Mouse (Mus musculus) kidney, postnatal 0 days (tissue): ENCODE results near the gene Dll3. TPM values are rescaled to one million over a fixed set of nuclear protein-coding genes. Genes with fewer than 3 reads are reported as not detected.
A peak's percentile ranks its signal among the peaks of the same experiment; 100 is the strongest.

Experiments used
- ATAC-seq: fragments of 200-750 bp; cut with Nextera tagmentation; replicated peaks from 2 replicates; pipeline ENCODE4 v1.8.0; 2017; ENCODE audit warnings: low read depth, moderate number of reproducible peaks, moderate TSS enrichment, moderate library complexity; ENCODE audit not compliant: low FRiP score
- DNase-seq: peaks from one replicate; pipeline ENCODE4 v3.0.0-alpha.2; 2016; ENCODE audit warnings: low spot score
- H3K27ac ChIP-seq: fragments of 300-500 bp; sonication (generic); 2 replicates; pipeline ENCODE4 v1.5.1; 2014; ENCODE audit warnings: mild to moderate bottlenecking
- H3K27me3 ChIP-seq: fragments of 300-500 bp; sonication (generic); 2 replicates; pipeline ENCODE4 v1.6.1; 2014; ENCODE audit warnings: low read length, mixed read lengths; ENCODE audit not compliant: insufficient read depth
- H3K36me3 ChIP-seq: fragments of 300-500 bp; sonication (generic); 2 replicates; pipeline ENCODE4 v1.6.1; 2014; ENCODE audit warnings: low read length, mixed read lengths; ENCODE audit not compliant: insufficient read depth
- H3K4me1 ChIP-seq: fragments of 300-500 bp; sonication (generic); replicated peaks from 2 replicates; pipeline ENCODE4 v1.6.1; 2014; ENCODE audit warnings: antibody characterized with exemption, low read length, mixed read lengths; ENCODE audit not compliant: insufficient read depth
- H3K4me2 ChIP-seq: fragments of 300-500 bp; sonication (generic); 2 replicates; pipeline ENCODE4 v1.6.1; 2014; ENCODE audit warnings: mild to moderate bottlenecking, low read length, moderate library complexity, mixed read lengths
- H3K4me3 ChIP-seq: fragments of 300-500 bp; sonication (generic); replicated peaks from 2 replicates; pipeline ENCODE4 v1.5.1; 2014; ENCODE audit warnings: low read depth, low read length
- H3K9ac ChIP-seq: fragments of 300-500 bp; sonication (generic); 2 replicates; pipeline ENCODE4 v1.6.1; 2014; ENCODE audit warnings: low read depth, low read length
- H3K9me3 ChIP-seq: fragments of 300-500 bp; sonication (generic); replicated peaks from 2 replicates; pipeline ENCODE4 v1.6.1; 2016; ENCODE audit warnings: low read length, inconsistent platforms, mixed read lengths
- CTCF ChIP-seq: IDR thresholded peaks from 2 replicates; pipeline ENCODE4 v1.5.1; 2016; ENCODE audit warnings: antibody characterized with exemption, low read depth, mild to moderate bottlenecking, moderate library complexity
- WGBS: fragments of 180-500 bp; shearing (Covaris S2); extraction: QIAGEN DNeasy Blood & Tissue Kit; methylation state at CpG from one replicate; pipeline ENCODE4 v1.1.7; 2014; 5-methylcytosine and 5-hydroxymethylcytosine counted together
- polyA plus RNA-seq: library from polyadenylated mRNA; unstranded; fragments of >200 nt; fragmentation: Nextera tagmentation; extraction: Ambion mirVana; gene quantifications from 2 replicates; pipeline ENCODE4 v1.2.1, GENCODE M21; 2015

Dll3 gene
- polyA plus RNA-seq, 1 experiment from 2014 or later: 0.43 TPM

DNA sequence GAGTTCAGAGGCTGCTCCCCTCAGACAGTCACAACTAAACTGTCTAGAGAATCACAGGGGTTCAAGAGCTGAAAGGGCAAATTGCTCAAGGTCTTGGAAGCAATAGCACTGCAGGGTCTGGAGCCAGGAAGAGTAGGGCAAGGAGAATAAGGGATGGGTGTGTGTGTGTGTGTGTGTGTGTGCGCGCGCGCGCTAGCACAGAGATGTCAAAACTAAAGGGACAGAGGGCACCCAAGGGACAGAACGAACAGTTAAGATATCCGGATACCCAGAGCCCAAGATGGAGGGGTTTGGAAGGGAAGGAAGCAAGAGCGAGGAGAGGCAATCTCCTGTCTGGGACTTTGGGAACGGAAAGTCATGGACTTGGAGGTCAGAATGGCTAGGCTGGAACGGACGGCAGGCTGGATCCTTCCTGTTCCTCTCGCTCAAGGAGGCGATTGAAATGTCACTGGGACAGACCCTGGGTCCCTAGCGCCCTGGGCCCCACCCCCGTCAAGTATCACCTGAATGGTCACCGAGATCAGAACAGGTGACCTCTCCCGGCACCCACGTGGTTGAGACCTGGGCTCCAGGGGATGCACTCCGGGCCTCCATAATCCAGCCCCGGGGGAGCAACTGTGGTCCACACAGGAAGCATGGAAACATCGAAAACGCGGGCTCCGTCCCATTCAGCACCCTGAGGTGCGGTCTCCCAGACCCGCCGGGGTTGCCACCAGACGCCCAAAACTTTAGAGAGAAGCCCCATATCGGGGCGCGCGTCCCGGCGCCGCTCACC lies 9.3 kb upstream of the Dll3 start:
- no peak for TF ChIP-seq CTCF
- peak; percentile 67 for ATAC-seq
- WGBS: 3% methylated on average over 35 of the region's 35 CpGs
- DNase-seq: peak; percentile 22
- Histone ChIP-seq H3K36me3 (peaks cover 38% of the 10 kb centered on the region), H3K4me1 (peaks cover 6% of the 10 kb centered on the region), H3K27me3 (no peaks in the 10 kb centered on the region), H3K27ac (peak overlapping the region; percentile 26), H3K4me2 (peak overlapping the region; percentile 92), H3K9me3 (no peaks in the 10 kb centered on the region), H3K4me3 (peak overlapping the region; percentile 66), H3K9ac (peak overlapping the region; percentile 79)

DNA sequence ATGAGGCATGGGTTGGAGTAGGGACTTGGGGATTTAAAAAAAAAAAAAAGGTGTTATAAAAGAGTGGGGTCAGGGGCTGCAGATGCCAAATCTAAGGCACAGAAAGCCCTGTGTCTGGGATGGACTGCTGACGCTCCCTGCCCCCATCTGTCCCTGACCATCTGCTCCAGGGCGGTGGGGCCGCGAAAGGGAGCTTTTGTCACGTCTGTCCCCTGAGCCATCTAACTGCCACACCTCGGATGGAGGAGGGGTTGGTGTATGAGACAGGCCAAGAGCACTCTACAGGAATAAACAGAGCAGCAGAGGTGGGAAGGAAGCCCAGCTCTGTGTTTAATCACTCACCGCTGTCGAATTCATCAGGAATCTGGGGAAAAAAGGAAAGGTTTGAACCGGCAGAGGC lies 7.7 kb upstream of the Dll3 start:
- H3K36me3 ChIP-seq: peaks cover 37% of the 10 kb centered on the region
- no peaks in the 10 kb centered on the region for H3K9me3 ChIP-seq
- 43% methylated on average over 9 of the region's 9 CpGs for WGBS
- no peaks in the 10 kb centered on the region for H3K27me3 ChIP-seq
- H3K4me1 ChIP-seq: peaks cover 6% of the 10 kb centered on the region
- no peak overlapping the region for H3K9ac ChIP-seq
- ATAC-seq (no peak), DNase-seq (no peak)
- TF ChIP-seq CTCF: no peak
- no peak overlapping the region for H3K4me3 ChIP-seq
- H3K4me2 ChIP-seq: no peak overlapping the region
- no peak overlapping the region for H3K27ac ChIP-seq

DNA sequence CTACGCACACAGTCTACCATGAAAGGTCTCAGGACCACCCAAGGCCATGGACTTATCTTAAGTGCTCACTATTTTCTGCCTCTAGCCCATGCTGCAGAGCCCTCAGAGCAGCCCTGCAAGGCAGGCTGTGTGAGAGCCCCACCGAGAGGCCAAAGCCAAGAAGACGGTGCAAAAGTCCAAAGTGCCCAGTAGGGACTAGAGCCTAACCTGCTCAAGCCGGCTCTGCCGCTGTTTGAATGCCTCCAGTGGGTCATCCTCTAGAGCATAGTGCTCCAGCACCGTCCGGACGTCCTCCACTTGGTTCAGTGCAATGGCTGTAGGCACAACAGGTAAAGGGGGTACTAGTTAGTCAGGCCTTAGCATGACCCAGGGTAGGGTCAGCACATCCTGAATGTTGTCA lies 4.2 kb upstream of the Dll3 start:
- Histone ChIP-seq H3K27ac (no peak overlapping the region), H3K9ac (no peak overlapping the region), H3K27me3 (peaks cover 5% of the 10 kb centered on the region), H3K9me3 (no peaks in the 10 kb centered on the region), H3K4me3 (no peak overlapping the region), H3K36me3 (peaks cover 37% of the 10 kb centered on the region), H3K4me1 (peaks cover 6% of the 10 kb centered on the region), H3K4me2 (no peak overlapping the region)
- TF ChIP-seq CTCF: no peak
- DNase-seq (no peak), ATAC-seq (peak; percentile 58; the same call in 1 of the 2 replicates)
- WGBS: 93% methylated on average over 8 of the region's 8 CpGs

DNA sequence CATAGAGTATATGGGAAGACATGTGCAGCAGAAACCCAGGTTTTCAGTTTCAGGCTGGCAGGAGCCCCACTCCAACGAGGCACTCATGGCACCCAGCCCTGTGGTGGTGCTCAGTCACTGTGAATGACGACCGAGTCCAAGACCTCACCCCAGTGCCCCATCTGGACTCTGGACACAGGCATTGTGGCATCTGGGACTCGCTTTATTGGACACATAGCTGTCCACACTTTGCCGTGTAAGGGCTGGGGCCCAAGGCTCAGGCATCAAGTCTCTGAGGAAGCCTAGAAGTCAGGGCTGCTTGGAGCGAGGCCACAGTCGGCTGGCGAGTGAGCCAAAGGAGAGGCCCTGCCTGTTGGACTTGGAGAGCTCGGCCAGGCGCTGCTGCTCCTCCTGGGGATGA lies 3.6 kb upstream of the Dll3 start:
- Histone ChIP-seq H3K4me2 (no peak overlapping the region), H3K4me1 (no peaks in the 10 kb centered on the region; the same call in 1 of the 2 replicates), H3K4me3 (no peak overlapping the region), H3K27ac (no peak overlapping the region), H3K9me3 (no peaks in the 10 kb centered on the region), H3K27me3 (peaks cover 11% of the 10 kb centered on the region), H3K36me3 (peaks cover 37% of the 10 kb centered on the region), H3K9ac (no peak overlapping the region)
- no peak for TF ChIP-seq CTCF
- DNase-seq: no peak
- WGBS: 91% methylated on average over 10 of the region's 10 CpGs
- ATAC-seq: no peak

- ATAC-seq: peak; percentile 45
- Histone ChIP-seq H3K36me3 (no peaks in the 10 kb centered on the region), H3K9ac (no peak overlapping the region), H3K4me3 (no peak overlapping the region), H3K4me1 (peaks cover 8% of the 10 kb centered on the region; the same call in 1 of the 2 replicates), H3K9me3 (no peaks in the 10 kb centered on the region), H3K27ac (no peak overlapping the region), H3K27me3 (peaks cover 32% of the 10 kb centered on the region), H3K4me2 (peak overlapping the region; percentile 29)
- peak; percentile 78 for TF ChIP-seq CTCF
- DNase-seq: peak; percentile 93
- WGBS: 18% methylated on average over 43 of the region's 43 CpGs
These were observed 3.0 kb downstream of the Dll3 start for GRCm38 (mm10) chr7:28298837-28299625.

- TF ChIP-seq CTCF: no peak
- Histone ChIP-seq H3K27ac (no peak overlapping the region), H3K27me3 (peaks cover 36% of the 10 kb centered on the region), H3K36me3 (no peaks in the 10 kb centered on the region), H3K4me1 (peaks cover 18% of the 10 kb centered on the region; the same call in 1 of the 2 replicates), H3K4me2 (peak overlapping the region; percentile 75), H3K4me3 (peak overlapping the region; percentile 44), H3K9ac (peak overlapping the region; percentile 46; the same call in 1 of the 2 replicates), H3K9me3 (no peaks in the 10 kb centered on the region)
- WGBS: 4% methylated on average over 62 of the region's 63 CpGs
- DNase-seq (peak; percentile 61), ATAC-seq (peak; percentile 38)
These were observed 7.6 kb downstream of the Dll3 start for GRCm38 (mm10) chr7:28294481-28294880.
